Mouse (Mus musculus) small intestine, adult 2 months (tissue): ENCODE data around the gene Ablim1. TPM values are rescaled to one million over a fixed set of nuclear protein-coding genes. Genes with fewer than 3 reads are reported as not detected.

ENCODE experiments used
- H3K27ac ChIP-seq: fragments of 200-500 bp; 2 replicates; pipeline ENCODE4 v1.5.1; 2012; ENCODE audit warnings: low read depth, low read length, control low read depth, inconsistent platforms; ENCODE audit not compliant: insufficient read depth
- H3K27me3 ChIP-seq: fragments of 200-500 bp; 2 replicates; pipeline ENCODE4 v1.6.1; 2012; ENCODE audit warnings: mild to moderate bottlenecking, moderate library complexity, low read length, inconsistent platforms; ENCODE audit not compliant: control insufficient read depth, insufficient read depth
- H3K36me3 ChIP-seq: fragments of 200-500 bp; 2 replicates; pipeline ENCODE4 v1.6.1; 2012; ENCODE audit warnings: mild to moderate bottlenecking, low read length, control low read depth, inconsistent platforms; ENCODE audit not compliant: control insufficient read depth, insufficient read depth
- H3K4me1 ChIP-seq: fragments of 200-500 bp; 2 replicates; pipeline ENCODE4 v1.6.1; 2012; ENCODE audit warnings: low read length, inconsistent platforms, mixed read lengths; ENCODE audit not compliant: control insufficient read depth, insufficient read depth, insufficient read length
- H3K4me3 ChIP-seq: fragments of 200-500 bp; 2 replicates; pipeline ENCODE4 v1.5.1; 2012; ENCODE audit warnings: low read depth, mild to moderate bottlenecking, control low read depth, inconsistent platforms, low read length, moderate library complexity
- CTCF ChIP-seq: fragments of 200-500 bp; IDR thresholded peaks from 2 replicates; pipeline ENCODE4 v1.5.1; 2012; ENCODE audit warnings: low read depth, mild to moderate bottlenecking, control low read depth, inconsistent platforms, low read length, moderate library complexity, mixed read lengths; ENCODE audit not compliant: insufficient replicate concordance, insufficient read length; ENCODE audit errors: extremely low read depth
- POLR2A ChIP-seq: fragments of 200-500 bp; IDR thresholded peaks from 2 replicates; pipeline ENCODE4 v1.6.1; 2012; ENCODE audit warnings: low read depth, mild to moderate bottlenecking, control low read depth, inconsistent platforms, low read length, moderate library complexity
- WGBS: fragments of 180-500 bp; shearing (Covaris S2); methylation state at CpG from one replicate; pipeline ENCODE4 v1.1.7; 2018; 5-methylcytosine and 5-hydroxymethylcytosine counted together
- polyA plus RNA-seq: library from polyadenylated mRNA; depleted of rRNA; stranded (reverse); fragments of >200 nt; gene quantifications from 2 replicates; pipeline ENCODE4 v1.2.3, GENCODE M21; 2012

Gene Ablim1
- polyA plus RNA-seq, 1 experiment: 47.2 TPM

DNA sequence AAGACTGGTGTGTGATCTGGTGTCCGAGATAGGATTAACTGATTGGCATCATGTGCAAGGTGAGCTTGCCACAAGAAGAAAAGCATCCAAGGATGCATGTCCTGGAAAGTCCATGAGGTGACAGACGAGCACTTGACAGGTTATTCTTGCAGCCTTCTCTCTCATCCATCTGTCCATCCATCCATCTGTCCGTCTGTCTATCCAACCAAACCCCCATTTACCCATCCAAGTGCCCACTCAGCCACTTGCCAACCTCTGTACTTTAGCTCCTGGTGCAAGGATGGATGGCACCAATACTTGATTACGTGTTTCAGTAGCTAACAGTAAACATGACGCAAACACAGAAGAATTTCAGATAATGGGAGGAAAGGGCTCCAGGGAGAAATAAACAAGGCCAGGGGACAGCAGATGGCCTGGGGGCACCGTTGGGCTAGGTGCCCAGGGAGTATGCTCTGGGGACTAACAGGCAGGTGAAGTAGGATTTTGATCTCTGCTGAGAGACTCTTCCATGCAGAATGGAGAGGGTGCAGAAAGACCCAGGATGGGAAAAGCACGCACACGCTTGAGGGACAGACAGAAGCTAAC is 202.4 kb downstream of the Ablim1 start:
- Histone ChIP-seq H3K4me1 (peaks cover 11% of the 10 kb centered on the region; the same call in 1 of the 2 replicates), H3K27me3 (no peaks in the 10 kb centered on the region), H3K36me3 (no peaks in the 10 kb centered on the region), H3K4me3 (no peak overlapping the region), H3K27ac (no peak overlapping the region)
- 48% methylated on average over 8 of the region's 8 CpGs for WGBS
- TF ChIP-seq POLR2A (no peak), CTCF (no peak)

DNA sequence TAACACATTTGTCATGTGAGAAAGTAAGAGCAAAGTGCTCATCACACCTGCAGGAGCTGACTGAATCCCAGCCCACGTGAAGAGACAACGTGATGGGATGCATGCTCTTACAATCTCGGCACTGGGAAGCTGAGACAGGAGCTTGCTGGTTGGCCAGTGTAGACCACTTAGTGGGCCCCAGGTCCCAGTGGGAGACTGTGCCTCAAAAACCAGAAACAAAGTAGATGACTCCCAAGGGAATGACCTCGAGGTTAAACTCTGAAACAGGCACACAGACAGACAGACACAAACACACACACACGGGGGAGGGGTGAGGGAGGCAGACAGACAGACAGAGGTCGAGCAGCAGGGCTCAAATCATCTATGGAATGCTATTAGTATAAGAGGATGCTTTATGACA is 203.4 kb downstream of the Ablim1 start:
- Histone ChIP-seq H3K4me3 (no peak overlapping the region), H3K27ac (no peak overlapping the region), H3K27me3 (no peaks in the 10 kb centered on the region), H3K4me1 (peaks cover 8% of the 10 kb centered on the region; the same call in 1 of the 2 replicates), H3K36me3 (no peaks in the 10 kb centered on the region)
- WGBS: 77% methylated on average over 6 of the region's 6 CpGs
- TF ChIP-seq POLR2A (no peak), CTCF (no peak)

- Histone ChIP-seq H3K27ac (no peak overlapping the region), H3K36me3 (no peaks in the 10 kb centered on the region), H3K4me1 (peaks cover 4% of the 10 kb centered on the region; the same call in 1 of the 2 replicates), H3K27me3 (no peaks in the 10 kb centered on the region), H3K4me3 (no peak overlapping the region)
- 79% methylated on average over 7 of the region's 7 CpGs for WGBS
- TF ChIP-seq POLR2A: no peak
- no peak for TF ChIP-seq CTCF
Measured at GRCm38 (mm10) chr19:57109620-57110019, 205.1 kb downstream of the Ablim1 start.

DNA sequence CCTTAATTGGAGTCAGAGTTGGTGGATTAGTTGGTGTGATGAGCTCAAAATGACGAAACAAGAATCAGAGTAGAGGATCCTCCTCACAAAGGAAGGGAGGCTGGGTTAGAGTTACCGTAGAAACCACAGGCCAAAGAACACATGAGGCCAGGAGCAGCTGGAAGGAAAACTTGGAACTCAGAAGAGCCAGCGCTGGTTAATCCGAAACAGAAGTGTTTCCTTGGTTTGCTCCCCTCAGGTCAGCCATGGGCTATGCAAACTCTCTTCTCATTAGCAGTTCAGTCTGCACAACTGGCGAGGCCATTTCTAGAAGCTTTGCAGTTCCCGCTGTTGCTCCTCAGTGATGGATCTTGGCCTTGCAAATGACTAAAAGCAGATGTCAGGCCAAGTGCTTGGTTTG is 208.2 kb downstream of the Ablim1 start:
- H3K4me3 ChIP-seq: no peak overlapping the region
- no peaks in the 10 kb centered on the region for H3K27me3 ChIP-seq
- 79% methylated on average over 6 of the region's 6 CpGs for WGBS
- peaks cover 2% of the 10 kb centered on the region; the same call in 1 of the 2 replicates for H3K4me1 ChIP-seq
- H3K27ac ChIP-seq: no peak overlapping the region
- TF ChIP-seq CTCF: no peak
- H3K36me3 ChIP-seq: no peaks in the 10 kb centered on the region

- H3K36me3 ChIP-seq: no peaks in the 10 kb centered on the region
- H3K27ac ChIP-seq: no peak overlapping the region
- peaks cover 5% of the 10 kb centered on the region; the same call in 1 of the 2 replicates for H3K4me1 ChIP-seq
- TF ChIP-seq POLR2A (no peak), CTCF (no peak)
- H3K27me3 ChIP-seq: no peaks in the 10 kb centered on the region
- WGBS: 97% methylated on average over 3 of the region's 3 CpGs
- H3K4me3 ChIP-seq: no peak overlapping the region
Measured at GRCm38 (mm10) chr19:57106031-57106430, 208.7 kb downstream of the Ablim1 start.

DNA sequence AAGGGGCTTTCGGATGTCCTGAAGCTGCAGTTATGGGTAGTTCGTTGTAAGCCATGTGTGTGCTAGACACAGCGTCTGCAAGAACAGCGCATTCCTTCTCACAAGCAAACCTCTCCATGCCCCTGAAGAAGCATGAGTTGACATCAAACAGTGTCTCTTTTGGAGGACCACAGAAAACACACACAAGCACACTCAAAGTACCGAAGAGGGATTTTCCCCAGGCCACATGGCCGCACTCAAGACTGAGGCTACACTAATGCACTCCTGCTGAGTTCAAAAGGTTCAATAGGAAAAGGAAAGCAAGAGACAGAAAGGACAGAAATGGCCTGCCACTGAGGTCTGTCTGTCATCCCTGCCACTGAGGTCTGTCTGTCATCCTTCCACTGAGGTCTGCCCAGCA is 209.6 kb downstream of the Ablim1 start:
- Histone ChIP-seq H3K4me1 (peaks cover 6% of the 10 kb centered on the region; the same call in 1 of the 2 replicates), H3K4me3 (no peak overlapping the region), H3K27ac (no peak overlapping the region), H3K36me3 (no peaks in the 10 kb centered on the region), H3K27me3 (no peaks in the 10 kb centered on the region)
- TF ChIP-seq CTCF (no peak), POLR2A (no peak)
- 85% methylated on average over 6 of the region's 6 CpGs for WGBS

- H3K4me1 ChIP-seq: peaks cover 8% of the 10 kb centered on the region; the same call in 1 of the 2 replicates
- WGBS: 70% methylated on average over 5 of the region's 5 CpGs
- H3K4me3 ChIP-seq: no peak overlapping the region
- no peak overlapping the region for H3K27ac ChIP-seq
- H3K27me3 ChIP-seq: no peaks in the 10 kb centered on the region
- no peaks in the 10 kb centered on the region for H3K36me3 ChIP-seq
- TF ChIP-seq POLR2A (no peak), CTCF (no peak)
Measured at GRCm38 (mm10) chr19:57104171-57104748, 210.5 kb downstream of the Ablim1 start.
